Mouse (Mus musculus) layer of hippocampus, adult 9-11 months (tissue): ENCODE data around the gene Wdr82.
A peak's percentile ranks its signal among the peaks of the same experiment; 100 is the strongest.

ENCODE experiments used
- DNase-seq: peaks from one replicate; pipeline ENCODE4 v3.0.0; 2022

Wdr82 gene

GRCm38 (mm10) chr9:106199535-106200272, 29.0 kb downstream of the Wdr82 start, which contains the start of gene Ppm1m:
Gene Ppm1m (minus strand): TSS chr9:106199746.
- no peak for DNase-seq

- DNase-seq, result no peak
Measured at GRCm38 (mm10) chr9:106201895-106202294, 31.2 kb downstream of the Wdr82 start.

- DNase-seq, result peak; percentile 92
Measured at GRCm38 (mm10) chr9:106202819-106203636, 32.3 kb downstream of the Wdr82 start, which contains the start of gene Twf2. Gene Twf2 (plus strand): TSS chr9:106203108.

- no peak for DNase-seq
Measured at GRCm38 (mm10) chr9:106203990-106204851, 33.5 kb downstream of the Wdr82 start.

- DNase-seq, result no peak
Measured at GRCm38 (mm10) chr9:106205713-106206290, 35.1 kb downstream of the Wdr82 start.

- no peak for DNase-seq
Measured at GRCm38 (mm10) chr9:106206515-106206914, 35.8 kb downstream of the Wdr82 start.

- no peak for DNase-seq
Measured at GRCm38 (mm10) chr9:106208181-106208580, 37.5 kb downstream of the Wdr82 start.

- no peak for DNase-seq
Measured at GRCm38 (mm10) chr9:106209954-106210353, 39.2 kb downstream of the Wdr82 start.

GRCm38 (mm10) chr9:106210853-106211609, 40.3 kb downstream of the Wdr82 start:
- DNase-seq, result no peak

GRCm38 (mm10) chr9:106211680-106212593, 41.2 kb downstream of the Wdr82 start:
- peak; percentile 86 for DNase-seq

GRCm38 (mm10) chr9:106212594-106212981, 41.9 kb downstream of the Wdr82 start:
- DNase-seq, result no peak

GRCm38 (mm10) chr9:106215341-106216125, 44.8 kb downstream of the Wdr82 start:
- no peak for DNase-seq

- DNase-seq, result no peak
Measured at GRCm38 (mm10) chr9:106216971-106217370, 46.2 kb downstream of the Wdr82 start.

GRCm38 (mm10) chr9:106220894-106221523, 50.3 kb downstream of the Wdr82 start:
- no peak for DNase-seq

GRCm38 (mm10) chr9:106222261-106222851, 51.6 kb downstream of the Wdr82 start, which contains the start of gene Tlr9:
Gene Tlr9 (plus strand): TSS chr9:106222598.
- no peak for DNase-seq

- DNase-seq, result no peak
Measured at GRCm38 (mm10) chr9:106222994-106223393, 52.3 kb downstream of the Wdr82 start.

- no peak for DNase-seq
Measured at GRCm38 (mm10) chr9:106225469-106226150, 54.9 kb downstream of the Wdr82 start.

- no peak for DNase-seq
Measured at GRCm38 (mm10) chr9:106226151-106226682, 55.5 kb downstream of the Wdr82 start.
